Mouse (Mus musculus) cerebellum, adult 8-10 months (tissue): ENCODE data around the gene Ccdc30.

Experiments
- DNase-seq: peaks from one replicate; pipeline ENCODE4 v3.0.0; 2022

The Ccdc30 gene

DNA sequence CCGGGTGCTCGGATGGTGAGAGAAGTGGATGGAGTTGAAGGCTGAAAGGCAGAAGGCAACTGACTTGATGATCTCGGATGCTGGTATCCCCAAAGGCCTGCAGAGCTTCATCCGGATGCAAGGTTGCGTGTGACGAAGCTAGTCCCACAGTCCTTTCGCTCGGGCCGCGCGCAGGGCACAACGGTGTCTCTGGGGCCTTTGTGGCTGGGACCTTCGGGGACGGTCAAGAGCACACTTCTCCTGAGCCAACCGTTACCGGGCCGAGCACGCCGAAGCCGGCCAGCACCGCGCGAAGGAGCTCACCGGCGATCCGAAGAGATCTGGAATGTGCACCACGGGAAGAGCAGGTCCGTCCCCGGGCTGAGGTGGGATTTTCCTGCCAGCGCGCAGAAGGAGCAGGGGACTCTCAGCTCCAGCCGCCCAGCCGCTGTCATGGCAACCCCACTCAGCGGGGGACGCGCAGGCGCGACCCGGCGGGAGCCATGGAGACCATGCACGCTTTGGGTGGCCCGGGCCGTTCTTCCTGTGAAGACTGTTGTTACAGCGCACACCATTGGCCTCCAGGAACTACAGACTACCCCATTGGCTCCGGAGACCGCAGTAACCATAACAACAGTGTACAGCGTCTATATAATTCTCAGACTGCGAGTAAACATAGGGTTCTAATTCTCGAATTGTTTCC, at the start of gene Ccdc30:
Ccdc30 (minus strand) TSS at position 450 of the 682 bp plus-strand sequence.
- peak; percentile 86 for DNase-seq

- no peak for DNase-seq
Measured at GRCm38 (mm10) chr4:119463756-119464419, 48.6 kb upstream of the Ccdc30 start.

DNA sequence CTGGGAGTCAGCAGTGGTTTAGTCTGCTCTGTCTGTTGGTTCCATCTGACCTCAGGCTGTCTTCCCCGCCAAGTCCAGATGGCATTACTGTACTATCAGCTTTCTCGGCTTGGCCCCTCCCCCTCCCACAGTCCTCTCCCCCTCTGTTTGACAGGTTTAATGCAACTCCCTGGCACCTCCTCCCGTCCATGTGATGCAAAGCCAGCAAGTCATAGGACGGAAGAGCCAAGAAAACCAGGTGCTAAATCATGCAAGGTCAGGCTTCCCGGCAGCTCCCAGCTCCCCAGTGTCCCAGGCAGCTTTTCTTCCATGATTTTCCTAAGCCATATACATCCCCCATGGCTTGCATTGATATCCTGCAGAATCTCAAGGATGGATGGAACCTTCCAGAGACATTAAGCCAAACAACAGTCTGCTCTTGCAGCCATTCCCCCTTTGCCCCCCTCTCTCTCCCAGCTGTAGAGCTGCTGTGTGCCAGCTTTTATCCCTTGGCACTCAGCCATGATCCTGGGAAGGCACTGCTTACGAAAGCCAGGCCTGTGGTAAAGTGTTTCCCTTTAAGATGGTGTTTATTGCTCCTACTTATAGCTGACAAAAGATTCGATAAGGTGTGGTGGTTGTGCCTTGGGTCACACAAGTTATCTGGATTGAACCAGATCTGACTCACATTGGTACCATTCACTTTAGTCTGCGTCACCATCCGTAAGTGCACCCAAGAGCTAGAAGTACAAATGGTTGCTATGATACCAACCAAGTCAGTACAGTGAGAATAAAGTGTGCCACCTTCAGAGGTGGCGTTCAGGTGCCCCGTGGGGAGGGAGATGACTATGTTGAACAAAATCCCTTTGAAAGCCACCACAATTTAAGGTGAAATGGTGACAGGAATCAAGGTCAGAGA, 47.8 kb upstream of the Ccdc30 start:
- peak; percentile 71 for DNase-seq

DNA sequence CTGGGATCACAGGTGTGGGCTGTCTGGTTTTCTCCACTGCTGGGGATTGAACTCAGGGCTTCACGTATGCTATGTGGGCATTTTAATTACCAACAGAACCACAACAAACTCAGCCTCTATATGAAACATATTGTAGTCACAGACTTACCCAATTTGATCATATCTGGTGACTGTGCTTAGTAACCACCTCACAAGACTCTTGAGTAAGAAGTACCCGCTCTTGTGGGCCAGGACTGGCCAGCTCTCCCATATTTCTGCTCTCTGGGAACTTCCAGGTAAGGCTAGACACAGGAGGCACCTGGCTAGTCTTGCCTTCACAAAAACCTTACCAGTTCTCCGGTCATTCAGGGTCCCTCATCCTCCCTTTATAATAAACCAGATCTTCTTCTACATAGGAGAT, 47.1 kb upstream of the Ccdc30 start:
- no peak for DNase-seq

DNA sequence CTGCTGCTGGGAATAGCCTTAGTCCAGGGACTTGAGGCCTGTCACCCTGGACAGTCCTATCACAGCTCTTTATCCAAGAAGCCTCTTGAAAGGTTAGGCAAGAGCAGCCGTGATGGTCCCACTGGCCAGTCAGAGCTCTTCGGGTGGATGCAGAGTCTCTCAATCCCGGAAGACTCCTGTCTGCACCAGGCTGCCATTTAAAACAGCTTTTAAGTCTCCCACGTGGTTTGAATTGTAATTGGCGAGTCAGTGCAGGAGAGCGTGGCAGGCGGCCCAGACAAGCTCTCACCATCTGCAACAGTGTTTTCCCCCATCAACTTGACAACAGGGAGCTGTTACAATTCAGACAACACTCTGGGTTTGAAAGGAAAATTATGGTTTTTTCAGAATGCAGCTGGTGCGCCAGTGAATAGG, 45.4 kb upstream of the Ccdc30 start:
- peak; percentile 80 for DNase-seq

DNA sequence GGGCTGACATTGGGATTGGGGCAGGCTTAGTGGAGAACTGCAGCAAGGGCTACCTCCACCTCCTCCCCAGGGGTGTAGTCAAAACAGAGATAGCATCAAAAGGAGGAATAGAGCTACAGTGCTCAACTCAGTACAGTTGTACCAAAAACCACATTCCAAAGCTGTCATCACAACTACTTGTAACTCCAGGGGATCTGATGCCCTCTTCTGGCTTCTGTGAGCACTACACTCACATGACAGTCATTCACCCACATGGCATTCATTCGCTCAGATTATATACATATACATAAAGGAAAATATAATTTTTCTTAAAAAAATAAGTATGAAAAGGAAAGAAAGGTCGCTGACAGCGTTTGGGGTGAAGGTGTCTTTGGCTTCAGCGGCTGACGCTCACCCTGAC, 45.0 kb upstream of the Ccdc30 start:
- peak; percentile 43 for DNase-seq

DNA sequence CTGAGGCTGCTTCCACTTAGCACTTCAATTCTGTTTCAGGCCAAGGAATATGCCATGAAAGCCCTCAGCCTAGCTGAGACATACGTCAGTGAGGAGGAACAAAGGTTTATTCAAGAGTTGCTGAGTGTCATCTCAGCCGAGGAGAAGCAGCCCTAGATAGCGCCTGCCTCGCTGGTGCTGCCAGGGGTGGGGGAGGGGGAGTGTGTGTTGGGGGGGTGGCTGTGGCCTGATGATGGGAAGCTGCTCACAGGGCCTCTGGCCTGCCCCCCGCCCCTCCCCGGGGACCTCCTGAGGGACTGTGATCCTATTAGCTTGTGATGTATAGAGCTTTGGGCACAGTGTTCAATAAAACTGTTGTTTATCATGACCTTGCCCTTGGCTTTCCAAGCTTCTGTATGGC, 38.2 kb upstream of the Ccdc30 start:
- DNase-seq: no peak

DNA sequence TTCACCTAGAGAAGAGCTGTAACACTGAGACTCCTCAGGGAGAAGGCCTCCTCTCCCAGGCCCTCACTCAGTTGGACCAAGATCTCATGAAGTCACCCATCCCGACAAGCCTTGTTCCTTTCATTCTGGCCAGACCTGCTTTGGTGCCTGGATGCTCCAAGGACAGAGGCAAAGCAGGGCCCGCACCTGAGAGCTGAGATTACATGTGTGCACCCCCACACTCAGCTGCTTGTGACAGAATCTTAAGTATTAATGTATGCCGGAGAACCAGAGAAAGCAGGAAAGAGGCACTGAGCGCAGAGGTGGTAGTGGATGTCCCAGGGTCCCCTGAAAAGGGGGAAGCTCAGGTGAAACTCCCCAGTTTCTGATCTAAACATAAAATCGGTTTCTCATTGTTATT, 37.8 kb upstream of the Ccdc30 start:
- no peak for DNase-seq

- DNase-seq: no peak
Measured at GRCm38 (mm10) chr4:119450436-119450835, 35.1 kb upstream of the Ccdc30 start.

DNA sequence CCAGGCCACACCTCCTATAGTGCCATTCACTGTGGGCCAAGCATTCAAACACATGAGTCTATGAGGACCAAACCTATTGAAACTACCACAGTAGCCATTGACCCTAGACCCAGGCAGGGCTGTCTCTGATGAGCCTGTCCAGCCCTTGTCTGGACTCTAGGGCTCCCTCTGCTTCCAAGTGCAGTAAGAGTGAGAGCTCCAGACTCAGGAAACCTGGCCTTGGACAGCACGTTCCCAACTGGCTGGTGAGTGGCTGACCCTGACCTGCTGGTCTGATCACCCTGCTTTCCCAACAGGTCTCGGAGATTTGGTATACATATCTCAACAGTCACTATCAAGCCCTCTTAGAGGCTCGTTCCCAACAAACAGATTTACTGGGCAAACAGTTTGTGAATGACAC, 32.5 kb upstream of the Ccdc30 start:
- no peak for DNase-seq

DNA sequence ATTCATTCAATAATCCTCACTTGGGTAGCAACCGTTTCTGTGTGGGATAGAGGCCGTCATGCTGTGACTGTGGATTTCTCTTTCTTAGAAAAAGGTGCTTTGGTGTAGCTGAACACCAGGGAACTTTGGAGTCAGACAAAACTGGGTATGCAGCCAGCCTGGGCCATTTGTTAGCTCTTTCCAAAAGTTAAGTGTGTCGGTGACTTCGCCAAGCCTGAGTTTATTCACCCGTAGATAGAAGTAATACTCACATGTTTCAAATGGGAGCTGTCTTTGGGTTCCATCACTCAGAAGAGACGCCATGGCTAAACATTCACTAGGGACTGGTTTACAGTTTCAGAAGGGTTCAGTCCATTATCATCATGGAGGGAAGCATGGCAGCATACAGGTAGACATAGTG, 31.9 kb upstream of the Ccdc30 start:
- no peak for DNase-seq

DNA sequence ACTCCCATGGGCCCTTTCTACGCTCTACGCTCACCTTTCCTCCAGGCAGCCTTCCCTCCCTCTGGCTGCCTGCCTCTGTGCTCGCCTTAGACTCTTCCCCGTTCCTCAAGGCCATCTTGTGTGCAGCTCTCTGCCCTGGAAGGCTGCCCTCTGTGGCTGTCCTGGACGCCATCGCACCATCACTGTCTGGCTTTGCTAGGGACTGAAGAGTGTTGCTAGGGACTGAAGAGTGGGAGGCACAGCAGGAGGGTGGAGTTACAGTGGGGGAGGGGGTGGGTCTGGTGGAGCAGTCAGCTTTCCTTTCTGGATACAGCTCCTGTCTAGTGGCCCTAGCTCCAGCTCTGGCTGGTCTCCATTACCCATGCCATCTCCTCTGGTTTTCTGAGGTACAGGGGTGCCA, 27.2 kb upstream of the Ccdc30 start:
- no peak for DNase-seq

DNA sequence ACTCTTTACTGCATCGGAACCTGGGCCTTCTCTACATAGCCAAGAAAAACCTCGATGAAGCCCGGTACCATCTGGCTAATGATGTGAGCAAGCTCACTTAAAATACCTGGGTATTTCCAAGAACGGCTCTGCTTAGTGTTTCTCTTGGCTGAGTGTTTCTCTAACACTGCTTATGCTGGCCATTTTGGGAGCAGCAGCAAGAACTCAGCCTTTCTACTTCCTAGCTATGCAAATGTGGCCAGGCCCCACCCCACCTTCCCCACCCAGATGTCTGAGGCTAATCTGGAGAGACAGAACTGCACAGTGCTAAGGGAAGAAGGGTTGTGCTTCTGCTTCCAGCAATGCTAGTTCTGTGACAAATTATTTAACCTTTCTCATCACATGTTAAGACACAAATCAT, 26.5 kb upstream of the Ccdc30 start:
- no peak for DNase-seq

GRCm38 (mm10) chr4:119437936-119438335, 22.6 kb upstream of the Ccdc30 start:
- DNase-seq: no peak

DNA sequence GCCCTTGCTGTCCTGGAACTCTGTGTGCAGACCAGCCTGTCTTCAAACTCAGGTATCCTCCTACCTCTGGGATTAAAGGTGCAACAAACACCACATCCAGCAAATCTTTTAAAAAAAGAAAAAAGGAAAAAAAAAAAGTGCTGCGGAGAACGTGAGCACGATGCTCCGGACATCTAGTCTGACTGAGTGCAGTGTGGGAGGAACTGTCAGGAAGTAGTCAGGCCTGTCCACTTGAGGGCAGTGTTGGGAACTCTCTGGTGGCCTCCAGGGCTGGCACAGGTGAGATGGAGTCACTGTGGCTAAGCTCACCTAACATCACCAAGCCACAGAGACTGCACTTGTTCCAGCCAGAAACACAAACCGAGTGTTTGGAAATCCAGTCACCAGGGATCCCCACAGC, 15.4 kb upstream of the Ccdc30 start:
- DNase-seq: peak; percentile 73

GRCm38 (mm10) chr4:119427680-119428079, 12.4 kb upstream of the Ccdc30 start:
- DNase-seq: no peak

GRCm38 (mm10) chr4:119425601-119426000, 10.3 kb upstream of the Ccdc30 start:
- no peak for DNase-seq

DNA sequence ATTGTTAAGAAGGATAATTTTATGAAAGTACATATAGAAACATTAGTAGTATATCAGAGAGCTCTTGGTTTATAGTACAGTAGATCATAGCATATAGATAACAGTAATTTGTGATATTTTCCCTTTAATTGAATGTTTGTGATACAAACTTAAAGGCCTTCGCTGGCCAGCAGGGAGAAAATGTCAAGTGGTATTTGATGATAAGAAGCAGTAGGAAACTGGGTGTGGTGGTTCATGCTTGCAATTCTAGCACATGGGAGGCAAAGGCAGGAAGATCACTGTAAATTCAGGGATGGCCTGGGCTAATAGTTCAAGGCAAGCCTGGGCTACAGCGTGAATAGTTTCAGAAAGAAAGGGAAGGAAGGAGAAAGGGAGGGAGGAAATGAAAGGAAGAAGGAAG, 9.8 kb upstream of the Ccdc30 start:
- no peak for DNase-seq

- peak; percentile 93 for DNase-seq
Measured at GRCm38 (mm10) chr4:119422294-119422964, 7.1 kb upstream of the Ccdc30 start, which contains the start of the genes Ppcs and Zmynd12. Gene Ppcs, minus strand, starts transcription at chr4:119422420. Gene Zmynd12, plus strand, starts transcription at chr4:119422814.

- no peak for DNase-seq
Measured at GRCm38 (mm10) chr4:119421921-119422293, 6.6 kb upstream of the Ccdc30 start.

GRCm38 (mm10) chr4:119421191-119421590, 5.9 kb upstream of the Ccdc30 start:
- no peak for DNase-seq

- no peak for DNase-seq
Measured at GRCm38 (mm10) chr4:119417894-119418293, 2.6 kb upstream of the Ccdc30 start.

DNA sequence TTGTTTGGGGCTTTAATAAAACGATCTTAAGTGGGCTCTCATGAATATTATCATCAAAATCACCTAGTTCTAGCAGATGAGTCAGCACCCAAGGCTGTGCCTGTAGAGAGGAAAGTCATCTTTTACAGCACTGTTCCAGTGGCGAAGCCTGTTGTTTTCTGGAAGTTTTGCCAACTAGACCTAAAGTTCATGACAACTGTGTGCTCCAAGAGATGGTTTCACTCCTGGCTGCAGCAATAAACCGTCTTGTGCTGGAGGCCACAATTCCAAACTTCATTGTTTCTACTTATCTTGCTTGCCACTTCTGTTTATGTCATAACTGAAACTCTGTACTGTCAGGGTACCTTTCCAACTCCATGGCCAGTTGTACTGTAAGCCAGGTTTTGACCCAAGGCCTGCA, 1.9 kb upstream of the Ccdc30 start:
- no peak for DNase-seq
